Mouse (Mus musculus) embryonic facial prominence, embryonic 13.5 days (tissue): Measurements from ENCODE around the gene Leng9. TPM values are rescaled to one million over a fixed set of nuclear protein-coding genes. Genes with fewer than 3 reads are reported as not detected.

Experiments
- ATAC-seq: fragments of 200-750 bp; cut with Nextera tagmentation; 2 replicates; pipeline ENCODE4 v1.8.0; 2017; ENCODE audit warnings: low read depth; ENCODE audit not compliant: insufficient number of reproducible peaks, insufficient read depth, low FRiP score, low TSS enrichment
- H3K27ac ChIP-seq: fragments of 300-500 bp; sonication (generic); 2 replicates; pipeline ENCODE4 v1.5.1; 2015; ENCODE audit warnings: moderate library complexity, mild to moderate bottlenecking, inconsistent platforms
- H3K27me3 ChIP-seq: fragments of 300-500 bp; sonication (generic); 2 replicates; pipeline ENCODE4 v1.6.1; 2015; ENCODE audit warnings: mild to moderate bottlenecking, inconsistent platforms
- H3K36me3 ChIP-seq: fragments of 300-500 bp; sonication (generic); 2 replicates; pipeline ENCODE4 v1.6.1; 2015; ENCODE audit warnings: mild to moderate bottlenecking, inconsistent platforms
- H3K4me1 ChIP-seq: fragments of 300-500 bp; sonication (generic); 2 replicates; pipeline ENCODE4 v1.6.1; 2015; ENCODE audit warnings: inconsistent platforms
- H3K4me2 ChIP-seq: fragments of 300-500 bp; sonication (generic); 2 replicates; pipeline ENCODE4 v1.6.1; 2015; ENCODE audit warnings: moderate library complexity, mild to moderate bottlenecking, inconsistent platforms
- H3K4me3 ChIP-seq: fragments of 300-500 bp; sonication (generic); 2 replicates; pipeline ENCODE4 v1.5.1; 2015; ENCODE audit warnings: mild to moderate bottlenecking, inconsistent platforms
- H3K9ac ChIP-seq: fragments of 300-500 bp; sonication (generic); 2 replicates; pipeline ENCODE4 v1.6.1; 2015; ENCODE audit warnings: mild to moderate bottlenecking, inconsistent platforms
- H3K9me3 ChIP-seq: fragments of 300-500 bp; sonication (generic); 2 replicates; pipeline ENCODE4 v1.6.1; 2016; ENCODE audit warnings: inconsistent platforms
- WGBS: fragments of 180-500 bp; shearing (Covaris S2); methylation state at CpG from one replicate; pipeline ENCODE4 v1.1.7; 2015; ENCODE audit warnings: mixed read lengths; 5-methylcytosine and 5-hydroxymethylcytosine counted together
- polyA plus RNA-seq: library from polyadenylated mRNA; unstranded; fragments of >200 nt; fragmentation: Nextera tagmentation; extraction: Ambion mirVana; gene quantifications from 2 replicates; pipeline ENCODE4 v1.2.1, GENCODE M21; 2015

Gene Leng9
- polyA plus RNA-seq, 1 experiment from 2014 or later: 5.4 TPM

DNA sequence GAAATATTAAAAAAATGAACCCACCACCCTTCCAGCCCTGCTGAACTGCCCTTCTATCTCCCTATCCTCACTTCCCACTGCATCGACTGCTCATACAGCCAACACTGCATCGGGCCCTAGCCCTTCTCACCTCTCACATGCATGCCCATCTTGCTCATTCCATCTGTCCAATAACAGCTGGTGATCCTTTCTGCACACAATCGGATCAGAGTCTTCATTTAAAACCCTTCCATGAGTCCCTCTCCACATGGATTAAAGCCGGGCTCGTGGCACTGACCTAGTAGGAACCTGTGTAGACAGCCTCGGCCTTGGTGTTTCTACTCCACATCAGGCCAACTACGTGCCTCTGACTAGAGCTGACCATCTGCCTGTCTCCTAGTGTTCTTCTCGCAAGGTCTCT, 18.2 kb downstream of the Leng9 start:
- Histone ChIP-seq H3K4me2 (no peak overlapping the region), H3K27ac (no peak overlapping the region), H3K36me3 (no peaks in the 10 kb centered on the region), H3K9me3 (no peaks in the 10 kb centered on the region), H3K9ac (peak overlapping the region; percentile 46; the same call in 1 of the 2 replicates), H3K4me3 (no peak overlapping the region), H3K27me3 (no peaks in the 10 kb centered on the region), H3K4me1 (peaks cover 2% of the 10 kb centered on the region; the same call in 1 of the 2 replicates)
- ATAC-seq: no peak
- WGBS: 91% methylated on average over 8 of the region's 8 CpGs

DNA sequence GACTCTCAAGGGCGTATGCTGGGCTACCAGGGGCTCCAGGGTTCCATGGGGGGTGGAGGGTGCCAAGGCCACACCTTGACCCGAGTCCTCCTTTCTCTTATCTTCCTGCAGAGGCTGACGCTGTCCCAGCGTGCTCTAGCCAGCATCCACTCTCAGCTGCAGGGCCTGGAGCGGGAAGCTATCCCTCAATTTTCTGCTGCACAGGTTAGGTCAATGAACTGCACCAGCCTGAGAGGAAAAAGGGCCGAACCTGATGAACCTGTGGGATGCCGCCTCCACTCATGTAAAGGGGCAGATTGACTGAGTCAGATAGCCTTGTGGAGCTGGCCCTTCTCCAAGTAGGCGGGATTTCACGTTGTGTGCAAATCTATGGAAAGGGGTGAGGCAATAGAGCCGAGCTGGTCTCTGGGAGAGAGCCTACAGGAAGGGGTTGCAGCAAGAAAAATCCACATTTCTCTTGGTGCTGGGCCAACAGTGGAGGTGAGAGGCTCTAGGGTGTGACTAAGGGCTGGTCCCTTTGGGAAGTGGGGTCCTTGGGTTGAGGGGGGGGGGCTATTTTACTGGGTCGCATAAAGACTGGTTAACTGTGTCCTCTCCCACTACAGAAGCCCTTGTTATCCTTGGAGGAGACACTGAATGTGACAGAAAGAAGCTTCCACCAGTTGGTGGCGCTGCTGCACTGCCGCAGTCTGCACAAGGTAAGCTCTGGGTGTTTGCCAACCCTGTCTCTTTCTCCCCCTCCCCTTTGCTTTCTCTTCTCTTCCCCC, 19.3 kb downstream of the Leng9 start:
- Histone ChIP-seq H3K9me3 (no peaks in the 10 kb centered on the region), H3K4me2 (peak overlapping the region; percentile 33; the same call in 1 of the 2 replicates), H3K4me3 (no peak overlapping the region), H3K9ac (peak overlapping the region; percentile 44; the same call in 1 of the 2 replicates), H3K27ac (peak overlapping the region; percentile 5; the same call in 1 of the 2 replicates), H3K27me3 (no peaks in the 10 kb centered on the region), H3K36me3 (no peaks in the 10 kb centered on the region), H3K4me1 (peaks cover 2% of the 10 kb centered on the region; the same call in 1 of the 2 replicates)
- WGBS: 42% methylated on average over 13 of the region's 13 CpGs
- peak; percentile 22; the same call in 1 of the 2 replicates for ATAC-seq

DNA sequence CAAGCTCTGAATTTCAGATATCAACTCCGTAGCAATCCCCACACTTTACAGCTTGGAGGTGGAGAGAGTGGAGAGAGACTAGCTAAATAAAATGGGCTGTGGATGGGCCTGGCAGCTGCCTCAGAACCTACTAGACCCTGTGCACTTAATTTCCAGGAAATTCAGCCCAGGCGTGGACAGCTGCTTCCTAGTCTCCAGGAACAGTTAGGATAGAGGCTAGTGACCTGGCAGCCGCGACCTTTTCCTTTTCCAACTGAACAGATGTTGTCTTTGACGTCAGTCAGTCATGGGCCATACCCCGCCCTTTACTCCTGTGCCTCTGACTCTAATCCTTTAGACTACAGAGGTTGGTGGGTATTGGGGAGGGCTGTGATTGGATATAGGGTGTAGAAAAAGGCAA, 21.3 kb downstream of the Leng9 start:
- Histone ChIP-seq H3K27ac (no peak overlapping the region), H3K27me3 (no peaks in the 10 kb centered on the region), H3K4me2 (no peak overlapping the region), H3K36me3 (no peaks in the 10 kb centered on the region), H3K4me1 (peaks cover 13% of the 10 kb centered on the region), H3K4me3 (no peak overlapping the region), H3K9me3 (no peaks in the 10 kb centered on the region), H3K9ac (no peak overlapping the region; the same call in 1 of the 2 replicates)
- ATAC-seq: no peak
- WGBS: 44% methylated on average over 6 of the region's 6 CpGs

GRCm38 (mm10) chr7:4127894-4128293, 22.3 kb downstream of the Leng9 start:
- 85% methylated on average over 4 of the region's 4 CpGs for WGBS
- no peaks in the 10 kb centered on the region for H3K36me3 ChIP-seq
- no peak overlapping the region for H3K27ac ChIP-seq
- H3K4me2 ChIP-seq: no peak overlapping the region
- no peak for ATAC-seq
- H3K9me3 ChIP-seq: no peaks in the 10 kb centered on the region
- no peak overlapping the region for H3K4me3 ChIP-seq
- H3K9ac ChIP-seq: no peak overlapping the region
- no peaks in the 10 kb centered on the region for H3K27me3 ChIP-seq
- peaks cover 16% of the 10 kb centered on the region for H3K4me1 ChIP-seq

DNA sequence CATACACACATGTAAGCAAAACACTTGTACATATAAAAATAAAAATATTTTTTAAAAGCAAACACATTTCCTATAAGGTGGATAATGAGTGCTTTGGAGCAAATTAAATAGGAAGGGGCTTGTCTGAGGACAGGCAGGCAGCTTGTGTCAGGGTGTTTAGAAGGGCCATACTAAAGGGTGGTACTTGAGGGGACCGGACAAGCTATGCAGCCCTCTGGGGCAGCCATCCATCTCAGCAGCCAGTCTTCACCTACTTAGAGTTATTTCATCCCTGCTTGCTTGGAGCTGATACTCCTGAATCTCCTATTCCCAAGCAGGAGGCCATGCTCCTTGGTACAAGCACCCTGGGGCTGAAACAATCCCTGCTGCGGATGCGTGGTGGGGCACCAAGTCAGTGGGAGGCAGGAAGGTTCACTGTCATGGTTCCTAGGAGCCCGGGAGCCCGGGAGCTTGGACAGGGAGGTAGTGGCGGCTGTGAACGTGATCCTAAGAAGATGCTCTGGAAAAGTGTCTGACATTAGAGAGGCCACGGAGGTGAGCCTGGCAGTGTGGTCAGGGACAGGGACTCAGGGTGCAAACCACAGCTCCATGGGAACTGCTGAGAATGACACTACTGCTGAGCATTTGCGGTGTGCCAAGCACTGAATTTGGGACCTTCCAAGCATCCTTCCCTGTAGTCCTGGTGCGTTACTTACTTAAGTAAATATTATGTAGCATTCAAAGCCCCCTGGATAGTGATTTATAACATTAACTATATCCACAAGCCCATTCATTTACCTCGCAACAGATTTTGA, 23.0 kb downstream of the Leng9 start:
- Histone ChIP-seq H3K9ac (0 out of 2 replicates have a peak overlapping the region, but pooled peaks have one; percentile 36), H3K4me1 (peaks cover 16% of the 10 kb centered on the region), H3K9me3 (no peaks in the 10 kb centered on the region), H3K36me3 (no peaks in the 10 kb centered on the region), H3K27me3 (no peaks in the 10 kb centered on the region; the same call in 1 of the 2 replicates), H3K4me3 (no peak overlapping the region), H3K4me2 (no peak overlapping the region), H3K27ac (no peak overlapping the region)
- 85% methylated on average over 11 of the region's 11 CpGs for WGBS
- no peak for ATAC-seq

- peaks cover 20% of the 10 kb centered on the region for H3K4me1 ChIP-seq
- H3K9me3 ChIP-seq: no peaks in the 10 kb centered on the region
- WGBS: 20% methylated on average over 9 of the region's 9 CpGs
Measured at GRCm38 (mm10) chr7:4125306-4125705, 24.9 kb downstream of the Leng9 start.

DNA sequence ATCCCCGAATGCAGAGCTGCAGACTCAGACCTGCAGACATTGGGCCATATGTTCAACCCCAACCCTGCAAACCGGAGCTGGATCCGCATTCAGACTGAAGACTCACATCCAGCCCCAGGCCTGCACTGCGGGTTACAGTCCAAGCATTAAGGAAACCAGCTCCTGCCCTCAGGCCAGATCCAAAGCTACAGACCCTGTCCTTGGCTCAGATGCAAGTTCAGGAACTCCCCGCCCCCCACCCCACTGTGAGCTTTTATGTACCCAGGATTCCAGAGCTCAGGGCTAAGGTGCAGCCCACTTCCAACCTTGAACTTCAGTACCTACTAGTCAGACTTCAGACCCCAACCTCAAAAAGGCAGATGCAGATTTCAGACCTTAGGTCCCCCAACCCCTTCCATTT, 25.3 kb downstream of the Leng9 start:
- no peaks in the 10 kb centered on the region for H3K36me3 ChIP-seq
- ATAC-seq: no peak
- 17% methylated on average over 5 of the region's 5 CpGs for WGBS
- peak overlapping the region; percentile 32; the same call in 1 of the 2 replicates for H3K9ac ChIP-seq
- H3K4me2 ChIP-seq: peak overlapping the region; percentile 52
- peaks cover 18% of the 10 kb centered on the region for H3K27me3 ChIP-seq
- H3K9me3 ChIP-seq: no peaks in the 10 kb centered on the region
- peaks cover 22% of the 10 kb centered on the region for H3K4me1 ChIP-seq
- peak overlapping the region; percentile 22; the same call in 1 of the 2 replicates for H3K4me3 ChIP-seq
- no peak overlapping the region for H3K27ac ChIP-seq

More at GRCm38 (mm10) chr7:4125306-4125705, 24.9 kb downstream of the Leng9 start:
- H3K27ac ChIP-seq: no peak overlapping the region
- no peak overlapping the region for H3K4me3 ChIP-seq
- peaks cover 14% of the 10 kb centered on the region for H3K27me3 ChIP-seq
- 0 out of 2 replicates have a peak overlapping the region, but pooled peaks have one; percentile 32 for H3K9ac ChIP-seq
- no peak overlapping the region for H3K4me2 ChIP-seq
- no peaks in the 10 kb centered on the region for H3K36me3 ChIP-seq
- no peak for ATAC-seq

DNA sequence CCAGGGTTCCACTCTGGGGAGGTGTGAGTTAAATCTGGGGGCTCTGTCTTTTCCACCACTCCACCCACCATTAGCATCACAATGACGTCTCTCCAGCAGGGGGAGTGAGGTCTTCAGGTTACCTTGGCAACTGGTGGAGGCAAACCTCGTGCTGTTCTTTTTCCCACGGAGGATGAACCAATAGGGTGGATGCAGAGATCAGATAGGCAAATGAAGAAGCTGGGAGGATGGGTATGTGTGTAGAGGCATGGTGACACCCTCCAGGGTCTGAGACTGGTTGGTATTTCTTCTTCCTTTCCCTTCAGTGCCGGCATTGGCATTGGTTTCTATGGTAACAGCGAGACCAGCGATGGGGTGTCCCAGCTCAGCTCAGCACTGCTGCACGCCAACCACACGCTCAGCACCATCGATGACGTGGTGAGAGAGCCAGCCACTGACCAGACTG, 25.8 kb downstream of the Leng9 start:
- peak overlapping the region; percentile 22 for H3K4me3 ChIP-seq
- peak overlapping the region; percentile 52 for H3K4me2 ChIP-seq
- no peaks in the 10 kb centered on the region for H3K9me3 ChIP-seq
- H3K27ac ChIP-seq: no peak overlapping the region
- 0% methylated on average over 10 of the region's 10 CpGs for WGBS
- ATAC-seq: peak; percentile 29; the same call in 1 of the 2 replicates
- peaks cover 26% of the 10 kb centered on the region for H3K4me1 ChIP-seq
- peak overlapping the region; percentile 32; the same call in 1 of the 2 replicates for H3K9ac ChIP-seq
- no peaks in the 10 kb centered on the region for H3K36me3 ChIP-seq
- peaks cover 24% of the 10 kb centered on the region for H3K27me3 ChIP-seq

GRCm38 (mm10) chr7:4123732-4124131, 26.4 kb downstream of the Leng9 start:
- 31% methylated on average over 1 of the region's 1 CpGs for WGBS
- H3K4me1 ChIP-seq: peaks cover 30% of the 10 kb centered on the region
- no peak overlapping the region for H3K4me3 ChIP-seq
- ATAC-seq: peak; percentile 20; the same call in 1 of the 2 replicates
- H3K27ac ChIP-seq: peak overlapping the region; percentile 55; the same call in 1 of the 2 replicates
- H3K36me3 ChIP-seq: no peaks in the 10 kb centered on the region
- no peaks in the 10 kb centered on the region for H3K9me3 ChIP-seq
- no peak overlapping the region; the same call in 1 of the 2 replicates for H3K4me2 ChIP-seq
- H3K27me3 ChIP-seq: peaks cover 30% of the 10 kb centered on the region
- H3K9ac ChIP-seq: no peak overlapping the region

GRCm38 (mm10) chr7:4122783-4123182, 27.4 kb downstream of the Leng9 start:
- H3K4me2 ChIP-seq: no peak overlapping the region
- no peak overlapping the region for H3K9ac ChIP-seq
- no peak for ATAC-seq
- H3K27ac ChIP-seq: no peak overlapping the region
- H3K27me3 ChIP-seq: peaks cover 35% of the 10 kb centered on the region
- WGBS: 81% methylated on average over 10 of the region's 10 CpGs
- H3K36me3 ChIP-seq: no peaks in the 10 kb centered on the region
- no peak overlapping the region for H3K4me3 ChIP-seq
- H3K9me3 ChIP-seq: no peaks in the 10 kb centered on the region
- H3K4me1 ChIP-seq: peaks cover 30% of the 10 kb centered on the region

GRCm38 (mm10) chr7:4122076-4122768, 28.0 kb downstream of the Leng9 start:
- H3K4me3 ChIP-seq: no peak overlapping the region
- H3K27me3 ChIP-seq: peaks cover 35% of the 10 kb centered on the region
- no peaks in the 10 kb centered on the region for H3K36me3 ChIP-seq
- H3K4me1 ChIP-seq: peaks cover 30% of the 10 kb centered on the region
- no peak overlapping the region for H3K4me2 ChIP-seq
- ATAC-seq: no peak
- no peaks in the 10 kb centered on the region for H3K9me3 ChIP-seq
- no peak overlapping the region; the same call in 1 of the 2 replicates for H3K9ac ChIP-seq
- 46% methylated on average over 11 of the region's 11 CpGs for WGBS
- H3K27ac ChIP-seq: no peak overlapping the region
